Comparison of ENCODE assay signal across 41 mouse cellular contexts in the genomic region with DNA sequence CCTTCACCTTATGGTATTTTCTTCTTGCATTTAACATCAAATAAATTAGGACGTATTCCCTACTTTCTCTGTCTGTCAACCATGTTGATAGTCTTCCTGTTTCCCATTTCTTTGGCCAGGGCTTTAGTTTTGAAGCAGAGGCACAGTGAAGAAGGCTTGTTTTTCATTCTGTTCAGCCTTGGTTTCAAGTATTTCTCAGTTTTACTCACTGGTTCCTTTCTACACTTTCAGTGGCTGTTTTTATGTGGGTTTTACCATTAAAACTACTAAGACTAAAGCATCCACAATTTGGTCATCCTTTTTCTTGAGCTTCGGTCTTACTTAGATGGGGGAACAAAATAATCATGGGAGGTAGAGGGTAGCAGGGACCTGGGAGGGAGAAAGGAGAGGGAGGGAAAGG. TPM values are rescaled to one million over a fixed set of nuclear protein-coding genes. Genes with fewer than 3 reads are reported as not detected.
"Had no signal": no experiment of that assay in that cellular context is flagged by ENCODE, and none has a peak within 500 bp of the region (broad histone marks: within the 10 kb centered on the region; RNA-seq: fewer than 3 reads in every experiment).

No protein-coding gene starts in this region.

- H3K9ac ChIP-seq: limb, embryonic 12.5 days; limb, embryonic 13.5 days; limb, embryonic 15.5 days; liver, embryonic 12.5 days; liver, embryonic 13.5 days; liver, embryonic 14.5 days; liver, embryonic 15.5 days; liver, postnatal 0 days; lung, embryonic 14.5 days; lung, embryonic 15.5 days; midbrain, embryonic 12.5 days; midbrain, embryonic 13.5 days; midbrain, embryonic 15.5 days; neural tube, embryonic 12.5 days had no signal

- H3K4me3 ChIP-seq: limb, embryonic 10.5 days; limb, embryonic 12.5 days; limb, embryonic 13.5 days; limb, embryonic 15.5 days; liver, embryonic 12.5 days; liver, embryonic 13.5 days; liver, embryonic 15.5 days; lung, embryonic 15.5 days; megakaryocyte, embryonic 14.5 days; midbrain, embryonic 10.5 days; midbrain, embryonic 12.5 days; midbrain, embryonic 13.5 days; midbrain, embryonic 15.5 days; myocyte; neural tube, embryonic 12.5 days had no signal

- H3K4me2 ChIP-seq: limb, embryonic 12.5 days; limb, embryonic 13.5 days; limb, embryonic 15.5 days; liver, embryonic 11.5 days; liver, embryonic 12.5 days; liver, embryonic 13.5 days; liver, embryonic 15.5 days; lung, embryonic 14.5 days; lung, embryonic 15.5 days; midbrain, embryonic 11.5 days; midbrain, embryonic 12.5 days; midbrain, embryonic 13.5 days; midbrain, embryonic 15.5 days; neural tube, embryonic 12.5 days had no signal

- H3K27me3 ChIP-seq: limb, embryonic 12.5 days; limb, embryonic 13.5 days; limb, embryonic 15.5 days; liver, embryonic 12.5 days; liver, embryonic 13.5 days; liver, embryonic 15.5 days; lung, embryonic 15.5 days; megakaryocyte, embryonic 14.5 days; midbrain, embryonic 12.5 days; midbrain, embryonic 13.5 days; midbrain, embryonic 15.5 days; neural tube, embryonic 12.5 days had no signal

- H3K4me1 ChIP-seq: limb, embryonic 10.5 days; limb, embryonic 12.5 days; limb, embryonic 13.5 days; limb, embryonic 15.5 days; liver, embryonic 12.5 days; liver, embryonic 13.5 days; liver, embryonic 15.5 days; lung, embryonic 15.5 days; megakaryocyte, embryonic 14.5 days; midbrain, embryonic 10.5 days; midbrain, embryonic 12.5 days; midbrain, embryonic 13.5 days; midbrain, embryonic 15.5 days; neural tube, embryonic 12.5 days had no signal

- H3K36me3 ChIP-seq: limb, embryonic 10.5 days; limb, embryonic 12.5 days; limb, embryonic 13.5 days; limb, embryonic 15.5 days; liver, embryonic 12.5 days; liver, embryonic 13.5 days; liver, embryonic 15.5 days; lung, embryonic 15.5 days; midbrain, embryonic 10.5 days; midbrain, embryonic 12.5 days; midbrain, embryonic 13.5 days; midbrain, embryonic 15.5 days; neural tube, embryonic 12.5 days had no signal

- H3K27ac ChIP-seq: limb, embryonic 10.5 days; limb, embryonic 12.5 days; limb, embryonic 13.5 days; limb, embryonic 15.5 days; liver, embryonic 12.5 days; liver, embryonic 13.5 days; liver, embryonic 14.5 days; liver, embryonic 15.5 days; lung, embryonic 15.5 days; macrophage; midbrain, embryonic 10.5 days; midbrain, embryonic 12.5 days; midbrain, embryonic 13.5 days; midbrain, embryonic 15.5 days; neural tube, embryonic 12.5 days had no signal

- DNase-seq: left cerebral cortex, postnatal 4 days; liver; liver, embryonic 13.5 days; liver, postnatal 0 days; lung, adult 18-20 months; lung, adult 2 months; lung, embryonic 14.5 days; lung, postnatal 14 days; lung, postnatal 36 days; lung, postnatal 4 days; midbrain, embryonic 14.5 days had no signal

- ATAC-seq: liver, embryonic 12.5 days; liver, postnatal 0 days; lung, postnatal 0 days; midbrain, embryonic 13.5 days; midbrain, embryonic 15.5 days; midbrain, embryonic 16.5 days had no signal

- H3K9me3 ChIP-seq: limb, embryonic 10.5 days; limb, embryonic 12.5 days; limb, embryonic 13.5 days; limb, embryonic 15.5 days; liver, embryonic 12.5 days; liver, embryonic 13.5 days; liver, embryonic 15.5 days; lung, embryonic 15.5 days; megakaryocyte, embryonic 14.5 days; midbrain, embryonic 10.5 days; midbrain, embryonic 12.5 days; midbrain, embryonic 13.5 days; midbrain, embryonic 15.5 days; neural tube, embryonic 12.5 days had no signal

RNA-seq across cellular contexts. Expression of a gene that starts 6.7 kb away (rescaled TPM):
- total RNA-seq: left cerebral cortex, postnatal 10 days; left cerebral cortex, postnatal 14 days; left cerebral cortex, postnatal 25 days; left cerebral cortex, postnatal 36 days; left cerebral cortex, postnatal 4 days had no signal
- polyA plus RNA-seq: limb, embryonic 12.5 days; midbrain, embryonic 10.5 days; midbrain, embryonic 11.5 days; midbrain, embryonic 13.5 days; neural tube, embryonic 11.5 days; neural tube, embryonic 12.5 days had no signal

RNA-seq across cellular contexts. Expression of a gene that starts 25.0 kb away (rescaled TPM):
- total RNA-seq: left cerebral cortex, postnatal 10 days; left cerebral cortex, postnatal 14 days; left cerebral cortex, postnatal 25 days; left cerebral cortex, postnatal 36 days had no signal
- polyA plus RNA-seq: limb, embryonic 10.5 days; limb, embryonic 11.5 days; limb, embryonic 12.5 days; limb, embryonic 13.5 days; liver, embryonic 11.5 days; liver, embryonic 12.5 days; liver, embryonic 13.5 days; lung, embryonic 14.5 days; lung, embryonic 16.5 days; midbrain, embryonic 10.5 days; midbrain, embryonic 11.5 days; midbrain, embryonic 12.5 days; midbrain, embryonic 16.5 days; midbrain, postnatal 0 days; myocyte; neural tube, embryonic 11.5 days; neural tube, embryonic 12.5 days had no signal

RNA-seq across cellular contexts. Expression of a gene that starts 49.4 kb away (rescaled TPM):
- total RNA-seq: left cerebral cortex, postnatal 10 days; left cerebral cortex, postnatal 14 days; left cerebral cortex, postnatal 25 days; left cerebral cortex, postnatal 36 days; megakaryocyte progenitor cell, adult 5-6 weeks; midbrain, postnatal 0 days had no signal
- polyA plus RNA-seq: limb, embryonic 10.5 days; limb, embryonic 11.5 days; limb, embryonic 12.5 days; limb, embryonic 13.5 days; liver, embryonic 11.5 days; liver, embryonic 13.5 days; liver, embryonic 15.5 days; liver, embryonic 16.5 days; liver, postnatal 0 days; lung, embryonic 15.5 days; midbrain, embryonic 10.5 days; midbrain, embryonic 11.5 days; midbrain, embryonic 13.5 days; midbrain, embryonic 14.5 days; midbrain, embryonic 15.5 days; midbrain, embryonic 16.5 days; midbrain, postnatal 0 days; neural tube, embryonic 11.5 days; neural tube, embryonic 12.5 days had no signal
